Mouse (Mus musculus) cerebellum, adult 2 months (tissue): ENCODE measurements around the gene Tmem100.

Experiments
- CTCF ChIP-seq: fragments of 200-500 bp; IDR thresholded peaks from 2 replicates; pipeline ENCODE4 v1.5.1; 2011; ENCODE audit warnings: low read depth, mild to moderate bottlenecking, control low read depth, low read length, moderate library complexity, borderline replicate concordance; ENCODE audit not compliant: insufficient read depth
- POLR2A ChIP-seq: fragments of 200-500 bp; IDR thresholded peaks from 2 replicates; pipeline ENCODE4 v1.6.1; 2011; ENCODE audit warnings: low read length, control low read depth, borderline replicate concordance; ENCODE audit not compliant: insufficient read depth

- TF ChIP-seq CTCF = no peak
- TF ChIP-seq POLR2A = no peak
Observed at GRCm38 (mm10) chr11:90030557-90030956, 409 bp downstream of the Tmem100 start.
